Mouse (Mus musculus) megakaryocyte, embryonic 14.5 days (primary cell): ENCODE data around the gene Tial1. TPM values are rescaled to one million over a fixed set of nuclear protein-coding genes. Genes with fewer than 3 reads are reported as not detected.

Experiments used
- H3K27me3 ChIP-seq: replicated peaks from 2 replicates; pipeline ENCODE3; 2012; ENCODE audit warnings: inconsistent platforms
- H3K36me3 ChIP-seq: replicated peaks from 2 replicates; pipeline ENCODE3; 2012; ENCODE audit warnings: low read length, inconsistent platforms, mixed read lengths
- H3K4me1 ChIP-seq: 2 replicates; pipeline ENCODE4 v1.6.1; 2012; ENCODE audit warnings: inconsistent platforms
- H3K4me3 ChIP-seq: replicated peaks from 2 replicates; pipeline ENCODE3; 2012; ENCODE audit warnings: moderate library complexity, mild to moderate bottlenecking, inconsistent platforms
- H3K9me3 ChIP-seq: 2 replicates; pipeline ENCODE4 v1.6.1; 2012; ENCODE audit warnings: inconsistent platforms
- FLI1 ChIP-seq: IDR thresholded peaks from 2 replicates; pipeline ENCODE4 v1.6.1; 2012; ENCODE audit warnings: low read length, inconsistent platforms, mixed read lengths
- GATA1 ChIP-seq: IDR thresholded peaks from 3 replicates; pipeline ENCODE4 v1.6.1; 2012; ENCODE audit warnings: mixed read lengths, low read length, inconsistent platforms, borderline replicate concordance
- polyA plus RNA-seq: library from polyadenylated mRNA; stranded (reverse); fragments of >175 nt; gene quantifications from 2 replicates; pipeline ENCODE4 v1.2.3, GENCODE M21; 2012; ENCODE audit warnings: low replicate concordance; ENCODE audit not compliant: insufficient read depth

The Tial1 gene
- polyA plus RNA-seq, 1 experiment, result 63.5 TPM

DNA sequence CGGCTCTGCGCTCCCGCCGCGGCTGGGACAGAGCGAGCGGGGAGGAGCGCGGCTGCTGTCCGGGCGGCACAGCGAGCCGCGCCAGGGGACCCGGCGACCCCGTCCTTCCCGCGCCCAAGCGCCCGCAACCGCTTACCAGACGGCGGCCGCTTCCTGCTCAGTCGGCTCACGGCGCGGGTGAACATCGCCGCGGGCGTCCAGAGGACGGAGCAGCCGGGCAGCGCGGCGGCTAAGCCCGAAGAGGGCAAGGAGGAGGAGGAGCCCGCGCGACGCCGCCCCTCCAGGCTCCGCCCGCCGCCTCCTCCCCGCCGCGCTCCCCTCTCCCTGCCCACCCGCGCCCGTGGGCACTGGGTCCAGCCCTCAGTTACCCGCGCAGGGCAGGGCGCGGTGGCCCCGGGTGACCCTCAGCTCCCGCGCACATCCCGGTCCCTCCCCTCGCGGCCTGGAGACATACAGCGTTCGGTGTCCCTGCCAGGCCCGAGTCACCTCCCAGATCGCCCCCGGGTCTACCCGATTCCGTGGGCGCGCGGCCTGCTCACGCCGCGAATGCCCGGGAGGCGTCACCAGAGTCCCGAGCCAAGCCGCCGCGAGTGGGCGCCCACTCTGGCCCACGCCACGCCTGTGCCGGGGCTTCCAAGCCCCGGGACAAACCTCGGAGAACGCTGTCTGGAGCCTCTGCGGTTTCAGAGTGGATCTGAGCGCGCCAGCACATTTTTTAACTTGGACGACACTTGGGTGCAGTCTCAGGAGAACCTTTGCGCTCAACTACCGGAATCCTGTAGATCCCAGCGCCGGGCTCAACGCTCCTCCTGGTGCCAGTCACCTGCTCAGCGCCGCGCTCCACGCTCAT, 43.4 kb downstream of the Tial1 start, which contains the start of gene Rgs10:
TSS of gene Rgs10 (minus strand) at position 829 of the 850 bp plus-strand sequence.
- Histone ChIP-seq H3K4me3 (peak within 1 kb of the TSS; percentile 98), H3K4me1 (peaks cover 79% of the 10 kb centered on the region), H3K9me3 (no peaks in the 10 kb centered on the region), H3K36me3 (peaks cover 29% of the 10 kb centered on the region), H3K27me3 (peaks cover 3% of the 10 kb centered on the region)
- TF ChIP-seq FLI1 (no peak), GATA1 (no peak)

GRCm38 (mm10) chr7:128417226-128417929, 44.1 kb downstream of the Tial1 start:
- no peaks in the 10 kb centered on the region for H3K9me3 ChIP-seq
- H3K27me3 ChIP-seq, result peaks cover 3% of the 10 kb centered on the region
- peak overlapping the region; percentile 98 for H3K4me3 ChIP-seq
- H3K36me3 ChIP-seq, result peaks cover 34% of the 10 kb centered on the region
- peaks cover 80% of the 10 kb centered on the region for H3K4me1 ChIP-seq
- TF ChIP-seq GATA1 (no peak), FLI1 (no peak)

GRCm38 (mm10) chr7:128416664-128417063, 44.9 kb downstream of the Tial1 start:
- peak overlapping the region; percentile 98 for H3K4me3 ChIP-seq
- peaks cover 3% of the 10 kb centered on the region for H3K27me3 ChIP-seq
- no peaks in the 10 kb centered on the region for H3K9me3 ChIP-seq
- TF ChIP-seq FLI1, result no peak
- no peak for TF ChIP-seq GATA1
- peaks cover 41% of the 10 kb centered on the region for H3K36me3 ChIP-seq
- peaks cover 80% of the 10 kb centered on the region for H3K4me1 ChIP-seq

GRCm38 (mm10) chr7:128414433-128414832, 47.1 kb downstream of the Tial1 start:
- Histone ChIP-seq H3K27me3 (no peaks in the 10 kb centered on the region), H3K9me3 (no peaks in the 10 kb centered on the region), H3K4me3 (peak overlapping the region; percentile 98), H3K4me1 (peaks cover 79% of the 10 kb centered on the region), H3K36me3 (peaks cover 63% of the 10 kb centered on the region)
- TF ChIP-seq GATA1, result peak; percentile 94
- 0 out of 2 replicates have a peak, but pooled peaks have one; percentile 35 for TF ChIP-seq FLI1

DNA sequence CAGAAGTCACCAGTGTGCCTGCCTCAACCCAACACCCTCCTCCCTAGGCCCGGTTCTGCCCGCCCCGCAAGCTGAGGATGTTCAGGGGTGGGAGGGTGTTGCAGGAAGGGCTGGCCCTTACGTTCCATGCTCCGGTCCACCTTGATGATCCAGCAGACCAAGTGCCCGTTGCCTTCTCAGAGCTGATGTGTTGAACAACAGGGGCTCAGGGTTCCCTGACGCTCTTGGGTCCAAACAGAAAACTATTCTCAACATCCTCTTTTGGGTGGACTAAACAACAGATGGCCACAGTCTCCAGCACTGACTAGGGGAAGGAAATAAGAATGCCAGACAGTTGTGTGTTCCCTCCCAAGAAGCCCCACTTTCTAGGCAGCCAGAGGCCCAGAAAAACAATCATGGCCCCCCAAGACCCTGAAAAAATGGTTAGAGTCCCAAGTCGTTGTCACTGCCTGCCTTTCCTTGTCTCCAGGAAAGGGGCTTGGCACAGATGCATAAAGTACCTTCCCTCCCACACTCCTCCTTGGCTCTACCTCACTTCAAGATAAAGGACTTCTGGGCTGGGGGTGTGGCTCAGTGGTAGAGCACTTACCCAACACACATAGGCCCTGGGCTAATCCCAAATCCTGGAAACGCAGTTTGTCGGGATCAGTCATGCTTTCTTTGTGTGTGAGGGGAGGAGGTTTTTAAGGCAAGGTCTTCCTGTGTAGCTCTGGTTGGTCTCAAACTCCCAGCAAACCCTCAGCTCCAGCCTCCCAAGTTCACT, 49.3 kb downstream of the Tial1 start:
- no peak for TF ChIP-seq FLI1
- TF ChIP-seq GATA1, result no peak
- H3K9me3 ChIP-seq, result no peaks in the 10 kb centered on the region
- peaks cover 92% of the 10 kb centered on the region for H3K4me1 ChIP-seq
- H3K27me3 ChIP-seq, result no peaks in the 10 kb centered on the region
- peak overlapping the region; percentile 87 for H3K4me3 ChIP-seq
- peaks cover 82% of the 10 kb centered on the region for H3K36me3 ChIP-seq

DNA sequence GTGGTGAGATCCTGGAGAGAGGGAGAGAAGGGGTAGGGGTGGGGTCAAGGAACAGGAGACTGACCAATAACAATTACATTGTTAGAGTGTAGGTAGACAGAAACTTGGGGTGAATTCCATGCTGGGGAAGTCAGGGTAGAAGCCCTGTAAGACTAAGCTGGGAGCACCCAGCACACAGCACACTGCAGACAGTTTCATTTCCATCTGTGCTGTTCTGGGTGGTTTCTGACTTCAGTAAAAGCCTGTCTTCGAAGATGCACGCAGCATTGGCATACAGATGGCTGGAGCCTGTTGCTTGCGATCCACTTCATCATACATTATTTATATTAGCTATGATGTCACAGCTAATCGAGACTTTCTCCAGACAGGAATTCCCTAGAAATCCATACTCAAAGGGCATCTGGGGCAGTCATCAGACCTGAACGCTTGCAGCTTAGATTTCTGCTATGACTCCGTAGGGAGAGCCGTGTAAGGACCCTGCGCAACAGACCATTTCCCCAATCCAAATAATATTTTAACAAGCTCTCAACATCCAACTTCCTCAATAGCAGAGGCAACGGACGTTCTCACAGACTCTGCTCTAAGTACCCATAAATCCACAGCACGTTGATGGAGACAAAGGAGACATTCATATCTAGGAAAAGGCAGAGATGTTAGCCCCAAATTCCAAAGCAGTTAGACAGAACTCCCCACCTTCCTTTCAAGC, 50.7 kb downstream of the Tial1 start:
- peaks cover 90% of the 10 kb centered on the region for H3K36me3 ChIP-seq
- no peak overlapping the region for H3K4me3 ChIP-seq
- no peaks in the 10 kb centered on the region for H3K27me3 ChIP-seq
- H3K4me1 ChIP-seq, result peaks cover 96% of the 10 kb centered on the region
- TF ChIP-seq GATA1 (no peak), FLI1 (no peak)
- H3K9me3 ChIP-seq, result no peaks in the 10 kb centered on the region

- Histone ChIP-seq H3K4me1 (peaks cover 96% of the 10 kb centered on the region), H3K9me3 (no peaks in the 10 kb centered on the region), H3K36me3 (peaks cover 92% of the 10 kb centered on the region), H3K27me3 (no peaks in the 10 kb centered on the region), H3K4me3 (no peak overlapping the region)
- no peak for TF ChIP-seq GATA1
- no peak for TF ChIP-seq FLI1
These were observed 53.3 kb downstream of the Tial1 start for GRCm38 (mm10) chr7:128408265-128408664.

DNA sequence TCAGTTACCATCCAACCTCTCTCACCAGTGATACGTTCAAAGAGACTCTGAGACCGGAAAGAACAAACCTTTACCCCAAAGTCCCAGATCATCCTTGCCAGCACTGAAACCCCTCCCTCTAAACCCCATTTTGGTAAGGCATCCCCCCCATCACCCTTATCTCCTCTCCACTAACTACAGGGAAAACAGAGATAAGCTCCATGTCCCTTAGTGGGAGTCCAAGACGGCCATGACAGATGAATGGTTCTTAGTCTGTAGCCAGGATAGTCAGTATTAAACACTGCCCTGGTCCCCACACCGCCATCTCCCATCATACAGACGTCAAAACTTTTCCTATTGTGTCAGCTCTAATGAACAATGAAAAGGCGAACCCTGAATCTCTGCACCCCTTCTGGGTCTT, 57.5 kb downstream of the Tial1 start:
- Histone ChIP-seq H3K27me3 (no peaks in the 10 kb centered on the region), H3K4me1 (peaks cover 97% of the 10 kb centered on the region), H3K4me3 (peak overlapping the region; percentile 83), H3K9me3 (peaks cover 5% of the 10 kb centered on the region; the same call in 1 of the 2 replicates), H3K36me3 (peaks cover 94% of the 10 kb centered on the region)
- TF ChIP-seq FLI1 (no peak), GATA1 (no peak)

- H3K36me3 ChIP-seq, result peaks cover 94% of the 10 kb centered on the region
- peaks cover 5% of the 10 kb centered on the region; the same call in 1 of the 2 replicates for H3K9me3 ChIP-seq
- peaks cover 97% of the 10 kb centered on the region for H3K4me1 ChIP-seq
- no peaks in the 10 kb centered on the region for H3K27me3 ChIP-seq
- peak overlapping the region; percentile 83 for H3K4me3 ChIP-seq
- TF ChIP-seq GATA1 (no peak), FLI1 (no peak)
These were observed 57.9 kb downstream of the Tial1 start for GRCm38 (mm10) chr7:128403586-128403985.
